28 mouse cellular contexts compared by ENCODE assay signal in the genomic region with DNA sequence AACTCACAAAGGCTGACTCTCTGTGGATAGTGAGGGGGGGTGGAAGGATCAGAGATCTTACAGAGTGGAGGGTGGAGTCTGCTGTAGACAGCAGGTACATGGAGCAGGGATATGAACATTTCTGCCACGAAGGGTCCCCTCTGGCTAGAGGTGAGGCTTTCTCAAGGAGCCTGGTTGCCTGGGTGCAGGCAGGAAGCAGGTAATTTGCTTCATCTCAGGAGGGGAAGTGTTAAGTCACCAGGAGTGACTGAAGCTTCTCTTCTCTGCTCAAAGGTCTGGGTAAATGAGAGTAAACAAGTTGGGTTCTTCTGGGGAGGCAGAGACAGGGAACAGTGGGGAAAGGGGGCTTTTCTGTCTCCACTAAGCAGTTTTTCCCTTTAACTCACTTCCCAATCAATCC. TPM values are rescaled to one million over a fixed set of nuclear protein-coding genes. Genes with fewer than 3 reads are reported as not detected.
DNase-seq lines count a peak whose midpoint lies in the region; ATAC-seq lines count a peak whose summit lies in the region.
"Had no signal": no experiment of that assay in that cellular context is flagged by ENCODE, and none has a peak within 500 bp of the region (broad histone marks: within the 10 kb centered on the region; RNA-seq: fewer than 3 reads in every experiment).

No protein-coding gene starts in this region.

- H3K9me3 ChIP-seq in heart, embryonic 12.5 days (replicated peaks), result no peaks in the 10 kb centered on the region
- no peaks in the 10 kb centered on the region for H3K9me3 ChIP-seq in neural tube, embryonic 15.5 days (replicated peaks)
- H3K9me3 ChIP-seq: embryonic facial prominence, embryonic 10.5 days; embryonic facial prominence, embryonic 13.5 days; hindbrain, embryonic 10.5 days had no signal

- ATAC-seq in heart, embryonic 12.5 days (ENCODE audit: insufficient number of reproducible peaks, low FRiP score), result no peak
- peak; percentile 80 for ATAC-seq in megakaryocyte, adult 5-6 weeks (ENCODE audit: poor library complexity, severe bottlenecking)
- ATAC-seq in neural tube, embryonic 15.5 days (ENCODE audit: low FRiP score), result no peak
- ATAC-seq: CD4-positive, CD25-positive, alpha-beta regulatory T cell, adult 4 months; forebrain, embryonic 14.5 days; forebrain, postnatal 0 days; hindbrain, postnatal 0 days; inflammation-experienced regulatory T-cells, adult 6 months; intestine, embryonic 16.5 days had no signal

- H3K36me3 ChIP-seq in heart, embryonic 12.5 days, result 0 out of 2 replicates have a peak, but pooled peaks cover 3% of the 10 kb centered on the region
- H3K36me3 ChIP-seq in neural tube, embryonic 15.5 days, result no peaks in the 10 kb centered on the region

- peak; percentile 85 for DNase-seq in heart, adult 11 months
- DNase-seq in testis, postnatal 10 days (ENCODE audit: low spot score), result peak; percentile 23
- no peak for DNase-seq in testis, postnatal 14 days (ENCODE audit: low spot score)
- DNase-seq: adrenal gland, adult 2 months; adrenal gland, postnatal 14 days; cerebellum, adult 11-12 months; cerebellum, adult 8-10 months; cerebellum, postnatal 10 days; cerebellum, postnatal 36 days; embryo, embryonic 11 days; forebrain, postnatal 0 days; gastrocnemius, postnatal 10 days; gastrocnemius, postnatal 36 days; heart, adult 18-20 months; heart, postnatal 36 days had no signal

- H3K27me3 ChIP-seq in heart, embryonic 12.5 days (replicated peaks), result no peaks in the 10 kb centered on the region
- no peaks in the 10 kb centered on the region for H3K27me3 ChIP-seq in neural tube, embryonic 15.5 days (replicated peaks)
- H3K27me3 ChIP-seq: embryonic facial prominence, embryonic 13.5 days had no signal

- H3K27ac ChIP-seq in heart, embryonic 12.5 days (ENCODE audit: poor library complexity, severe bottlenecking), result no peak overlapping the region
- H3K27ac ChIP-seq in neural tube, embryonic 15.5 days (replicated peaks), result no peak overlapping the region
- H3K27ac ChIP-seq: embryonic facial prominence, embryonic 10.5 days; embryonic facial prominence, embryonic 13.5 days; hindbrain, embryonic 10.5 days; hindbrain, embryonic 14.5 days; hindbrain, postnatal 0 days had no signal

- no peak overlapping the region for H3K4me2 ChIP-seq in heart, embryonic 12.5 days
- no peak overlapping the region for H3K4me2 ChIP-seq in neural tube, embryonic 15.5 days
- H3K4me2 ChIP-seq: embryonic facial prominence, embryonic 13.5 days; hindbrain, embryonic 14.5 days had no signal

- WGBS in heart, embryonic 12.5 days, result 45% methylated on average over 1 of the region's 1 CpGs
- WGBS in neural tube, embryonic 15.5 days, result 89% methylated on average over 1 of the region's 1 CpGs

- no peak overlapping the region for H3K9ac ChIP-seq in heart, embryonic 12.5 days
- no peak overlapping the region for H3K9ac ChIP-seq in neural tube, embryonic 15.5 days (replicated peaks)
- H3K9ac ChIP-seq: embryonic facial prominence, embryonic 13.5 days; forebrain, postnatal 0 days; hindbrain, embryonic 14.5 days had no signal

- peaks cover 22% of the 10 kb centered on the region for H3K4me1 ChIP-seq in heart, embryonic 12.5 days (replicated peaks)
- no peaks in the 10 kb centered on the region for H3K4me1 ChIP-seq in neural tube, embryonic 15.5 days
- H3K4me1 ChIP-seq: embryonic facial prominence, embryonic 10.5 days; hindbrain, embryonic 10.5 days had no signal

- no peak overlapping the region for H3K4me3 ChIP-seq in heart, embryonic 12.5 days
- no peak overlapping the region for H3K4me3 ChIP-seq in neural tube, embryonic 15.5 days (replicated peaks)
- H3K4me3 ChIP-seq: embryonic facial prominence, embryonic 10.5 days; embryonic facial prominence, embryonic 13.5 days; erythroblast, embryonic 14.5 days; hindbrain, embryonic 10.5 days had no signal

RNA-seq across cellular contexts. Expression of a gene that starts 44.3 kb away (rescaled TPM):
- 40.3 and 43.3 TPM in 2 replicates for polyA plus RNA-seq in heart, embryonic 12.5 days (2016; fragmentation: Nextera tagmentation; extraction: Ambion mirVana)
- total RNA-seq in megakaryocyte, adult 5-6 weeks (2015), result 34.7 and 36.7 TPM in 2 replicates
- total RNA-seq in megakaryocyte, adult 5-6 weeks (2017), result 24.2 and 30.4 TPM in 2 replicates
- polyA plus RNA-seq in neural tube, embryonic 15.5 days (2015; fragmentation: Nextera tagmentation; extraction: Ambion mirVana), result 5.4 and 16.3 TPM in 2 replicates

RNA-seq across cellular contexts. Expression of a gene that starts 44.4 kb away (rescaled TPM):
- 48.8 and 51.8 TPM in 2 replicates for polyA plus RNA-seq in heart, embryonic 12.5 days (2016; fragmentation: Nextera tagmentation; extraction: Ambion mirVana)
- 18.1 and 18.2 TPM in 2 replicates for total RNA-seq in megakaryocyte, adult 5-6 weeks (2015)
- 33.7 and 37.1 TPM in 2 replicates for total RNA-seq in megakaryocyte, adult 5-6 weeks (2017)
- polyA plus RNA-seq in neural tube, embryonic 15.5 days (2015; fragmentation: Nextera tagmentation; extraction: Ambion mirVana), result 32.2 and 35.8 TPM in 2 replicates
